Mouse (Mus musculus) heart, embryonic 11.5 days (tissue): ENCODE measurements around the gene Elavl1. TPM values are rescaled to one million over a fixed set of nuclear protein-coding genes. Genes with fewer than 3 reads are reported as not detected.
"Not testable (repeated sequence)": the region's sequence is repeated elsewhere in the genome, so short reads cannot be mapped to it uniquely, and the experiment has no call there.

Experiments used
- ATAC-seq: fragments of 200-750 bp; cut with Nextera tagmentation; replicated peaks from 2 replicates; pipeline ENCODE4 v1.8.0; 2017; ENCODE audit warnings: moderate library complexity; ENCODE audit not compliant: insufficient number of reproducible peaks, low FRiP score, low TSS enrichment
- H3K27ac ChIP-seq: fragments of 300-500 bp; sonication (generic); 2 replicates; pipeline ENCODE4 v1.5.1; 2014; ENCODE audit warnings: mild to moderate bottlenecking, low read depth, low read length
- H3K27me3 ChIP-seq: fragments of 300-500 bp; sonication (generic); 2 replicates; pipeline ENCODE4 v1.6.1; 2014; ENCODE audit warnings: mild to moderate bottlenecking, low read length, mixed read lengths; ENCODE audit not compliant: control insufficient read depth, insufficient read depth
- H3K36me3 ChIP-seq: fragments of 300-500 bp; sonication (generic); 2 replicates; pipeline ENCODE4 v1.6.1; 2014; ENCODE audit warnings: mild to moderate bottlenecking, low read length, moderate library complexity, mixed read lengths; ENCODE audit not compliant: control insufficient read depth, insufficient read depth
- H3K4me1 ChIP-seq: fragments of 300-500 bp; sonication (generic); 2 replicates; pipeline ENCODE4 v1.6.1; 2014; ENCODE audit warnings: low read length; ENCODE audit not compliant: control insufficient read depth, insufficient read depth
- H3K4me2 ChIP-seq: fragments of 300-500 bp; sonication (generic); 2 replicates; pipeline ENCODE4 v1.6.1; 2014; ENCODE audit warnings: mild to moderate bottlenecking, moderate library complexity
- H3K4me3 ChIP-seq: fragments of 300-500 bp; sonication (generic); 2 replicates; pipeline ENCODE4 v1.5.1; 2014; ENCODE audit warnings: low read depth, low read length
- H3K9ac ChIP-seq: fragments of 300-500 bp; sonication (generic); 2 replicates; pipeline ENCODE4 v1.6.1; 2014; ENCODE audit warnings: mild to moderate bottlenecking, low read depth, low read length, moderate library complexity
- H3K9me3 ChIP-seq: fragments of 300-500 bp; sonication (generic); replicated peaks from 2 replicates; pipeline ENCODE4 v1.6.1; 2016; ENCODE audit warnings: low read length; ENCODE audit not compliant: control insufficient read depth
- WGBS: fragments of 180-500 bp; shearing (Covaris S2); extraction: QIAGEN DNeasy Blood & Tissue Kit; methylation state at CpG from one replicate; pipeline ENCODE4 v1.1.7; 2014; ENCODE audit not compliant: insufficient replicate concordance; 5-methylcytosine and 5-hydroxymethylcytosine counted together
- polyA plus RNA-seq: library from polyadenylated mRNA; unstranded; fragments of >200 nt; fragmentation: Nextera tagmentation; extraction: Ambion mirVana; gene quantifications from 2 replicates; pipeline ENCODE4 v1.2.1, GENCODE M21; 2014

Gene Elavl1
- polyA plus RNA-seq, 1 experiment from 2014 or later: 208 TPM

- no peaks in the 10 kb centered on the region for H3K4me1 ChIP-seq
- WGBS: 85% methylated on average over 10 of the region's 10 CpGs
- no peak for ATAC-seq
- no peak overlapping the region for H3K4me2 ChIP-seq
- no peak overlapping the region for H3K4me3 ChIP-seq
- H3K9me3 ChIP-seq: no peaks in the 10 kb centered on the region
- H3K27me3 ChIP-seq: no peaks in the 10 kb centered on the region
- H3K9ac ChIP-seq: no peak overlapping the region
- H3K27ac ChIP-seq: no peak overlapping the region
- no peaks in the 10 kb centered on the region for H3K36me3 ChIP-seq
These were observed 30.2 kb upstream of the Elavl1 start for GRCm38 (mm10) chr8:4355455-4355854.

- Histone ChIP-seq H3K27ac (no peak overlapping the region), H3K36me3 (no peaks in the 10 kb centered on the region), H3K27me3 (no peaks in the 10 kb centered on the region), H3K4me2 (no peak overlapping the region), H3K9ac (no peak overlapping the region), H3K4me1 (no peaks in the 10 kb centered on the region), H3K9me3 (no peaks in the 10 kb centered on the region), H3K4me3 (no peak overlapping the region)
- no peak for ATAC-seq
- WGBS: 80% methylated on average over 1 of the region's 1 CpGs
These were observed 29.3 kb upstream of the Elavl1 start for GRCm38 (mm10) chr8:4354516-4354915.

GRCm38 (mm10) chr8:4353741-4354140 is 28.5 kb upstream of the Elavl1 start:
- no peak for ATAC-seq
- H3K4me3 ChIP-seq: no peak overlapping the region

GRCm38 (mm10) chr8:4352562-4352961 is 27.3 kb upstream of the Elavl1 start:
- not testable (repeated sequence) for H3K36me3 ChIP-seq, ATAC-seq, H3K27me3 ChIP-seq, H3K9ac ChIP-seq, H3K27ac ChIP-seq, H3K4me1 ChIP-seq, H3K4me2 ChIP-seq, H3K4me3 ChIP-seq, H3K9me3 ChIP-seq
- WGBS: 93% methylated on average over 6 of the region's 6 CpGs

More at GRCm38 (mm10) chr8:4353741-4354140, 28.5 kb upstream of the Elavl1 start:
- Histone ChIP-seq H3K36me3 (no peaks in the 10 kb centered on the region), H3K27me3 (no peaks in the 10 kb centered on the region), H3K9me3 (no peaks in the 10 kb centered on the region), H3K4me1 (no peaks in the 10 kb centered on the region), H3K27ac (no peak overlapping the region), H3K4me2 (no peak overlapping the region), H3K9ac (no peak overlapping the region)
- 68% methylated on average over 4 of the region's 4 CpGs for WGBS

GRCm38 (mm10) chr8:4350618-4351017 is 25.4 kb upstream of the Elavl1 start:
- H3K9me3 ChIP-seq: no peaks in the 10 kb centered on the region
- no peak overlapping the region for H3K4me2 ChIP-seq
- no peaks in the 10 kb centered on the region for H3K36me3 ChIP-seq
- no peak overlapping the region for H3K4me3 ChIP-seq
- no peaks in the 10 kb centered on the region for H3K27me3 ChIP-seq
- 0 out of 2 replicates have a peak, but pooled peaks cover 4% of the 10 kb centered on the region for H3K4me1 ChIP-seq
- no peak overlapping the region for H3K9ac ChIP-seq
- H3K27ac ChIP-seq: no peak overlapping the region
- WGBS: 80% methylated on average over 3 of the region's 3 CpGs
- ATAC-seq: no peak

- 79% methylated on average over 1 of the region's 1 CpGs for WGBS
- H3K4me1 ChIP-seq: 0 out of 2 replicates have a peak, but pooled peaks cover 4% of the 10 kb centered on the region
These were observed 24.1 kb upstream of the Elavl1 start for GRCm38 (mm10) chr8:4349335-4349734.

GRCm38 (mm10) chr8:4348275-4348674 is 23.1 kb upstream of the Elavl1 start:
- H3K9me3 ChIP-seq: no peaks in the 10 kb centered on the region
- H3K4me1 ChIP-seq: 0 out of 2 replicates have a peak, but pooled peaks cover 4% of the 10 kb centered on the region
- peak overlapping the region; percentile 52 for H3K4me2 ChIP-seq
- H3K4me3 ChIP-seq: 0 out of 2 replicates have a peak overlapping the region, but pooled peaks have one; percentile 8
- ATAC-seq: no peak
- no peaks in the 10 kb centered on the region for H3K36me3 ChIP-seq
- H3K9ac ChIP-seq: no peak overlapping the region
- H3K27me3 ChIP-seq: no peaks in the 10 kb centered on the region
- no peak overlapping the region for H3K27ac ChIP-seq
- WGBS: 24% methylated on average over 12 of the region's 12 CpGs

More at GRCm38 (mm10) chr8:4349335-4349734, 24.1 kb upstream of the Elavl1 start:
- H3K27ac ChIP-seq: no peak overlapping the region
- no peak for ATAC-seq
- no peak overlapping the region for H3K4me2 ChIP-seq
- no peaks in the 10 kb centered on the region for H3K9me3 ChIP-seq
- no peaks in the 10 kb centered on the region for H3K36me3 ChIP-seq
- no peak overlapping the region for H3K4me3 ChIP-seq
- no peak overlapping the region for H3K9ac ChIP-seq
- no peaks in the 10 kb centered on the region for H3K27me3 ChIP-seq

GRCm38 (mm10) chr8:4347661-4348060 is 22.4 kb upstream of the Elavl1 start:
- no peaks in the 10 kb centered on the region for H3K27me3 ChIP-seq
- no peak for ATAC-seq
- H3K4me2 ChIP-seq: peak overlapping the region; percentile 52
- no peak overlapping the region for H3K27ac ChIP-seq
- H3K4me3 ChIP-seq: no peak overlapping the region
- no peaks in the 10 kb centered on the region for H3K9me3 ChIP-seq
- H3K36me3 ChIP-seq: no peaks in the 10 kb centered on the region
- 46% methylated on average over 7 of the region's 7 CpGs for WGBS
- no peak overlapping the region for H3K9ac ChIP-seq
- H3K4me1 ChIP-seq: 0 out of 2 replicates have a peak, but pooled peaks cover 4% of the 10 kb centered on the region

- Histone ChIP-seq H3K9ac (no peak overlapping the region), H3K4me1 (no peaks in the 10 kb centered on the region), H3K27me3 (no peaks in the 10 kb centered on the region), H3K4me2 (no peak overlapping the region), H3K36me3 (peaks cover 18% of the 10 kb centered on the region), H3K27ac (no peak overlapping the region), H3K4me3 (no peak overlapping the region), H3K9me3 (no peaks in the 10 kb centered on the region)
- WGBS: 87% methylated on average over 3 of the region's 3 CpGs
- no peak for ATAC-seq
These were observed 15.0 kb upstream of the Elavl1 start for GRCm38 (mm10) chr8:4340207-4340606.
